Mouse (Mus musculus) kidney, adult 11 months (tissue): ENCODE measurements around the gene Rangap1.
A peak's percentile ranks its signal among the peaks of the same experiment; 100 is the strongest.
"Not testable (repeated sequence)": the region's sequence is repeated elsewhere in the genome, so short reads cannot be mapped to it uniquely, and the experiment has no call there.

Experiments
- DNase-seq: peaks from one replicate; pipeline ENCODE4 v3.0.0; 2022

The Rangap1 gene

GRCm38 (mm10) chr15:81739924-81740323 is 5.4 kb downstream of the Rangap1 start:
- DNase-seq: no peak

GRCm38 (mm10) chr15:81739296-81739695 is 6.0 kb downstream of the Rangap1 start:
- DNase-seq: no peak

GRCm38 (mm10) chr15:81735075-81735474 is 10.3 kb downstream of the Rangap1 start:
- DNase-seq: no peak

- DNase-seq: peak; percentile 99
Observed at GRCm38 (mm10) chr15:81729792-81730635, 15.3 kb downstream of the Rangap1 start.

- DNase-seq: peak; percentile 35
Observed at GRCm38 (mm10) chr15:81729241-81729791, 16.0 kb downstream of the Rangap1 start.

- DNase-seq: no peak
Observed at GRCm38 (mm10) chr15:81725965-81726364, 19.4 kb downstream of the Rangap1 start.

- DNase-seq: no peak
Observed at GRCm38 (mm10) chr15:81723653-81724052, 21.7 kb downstream of the Rangap1 start.

GRCm38 (mm10) chr15:81722361-81722760 is 23.0 kb downstream of the Rangap1 start:
- DNase-seq: no peak

- DNase-seq: no peak
Observed at GRCm38 (mm10) chr15:81719139-81719531, 26.2 kb downstream of the Rangap1 start.

GRCm38 (mm10) chr15:81718336-81719138 is 26.8 kb downstream of the Rangap1 start:
- DNase-seq: no peak

GRCm38 (mm10) chr15:81713742-81714141 is 31.6 kb downstream of the Rangap1 start:
- DNase-seq: no peak

- no peak for DNase-seq
Observed at GRCm38 (mm10) chr15:81710801-81711200, 34.5 kb downstream of the Rangap1 start.

GRCm38 (mm10) chr15:81709686-81710085 is 35.6 kb downstream of the Rangap1 start:
- DNase-seq: no peak

- DNase-seq: no peak
Observed at GRCm38 (mm10) chr15:81708991-81709390, 36.3 kb downstream of the Rangap1 start.

GRCm38 (mm10) chr15:81703094-81703489 is 42.2 kb downstream of the Rangap1 start:
- DNase-seq: no peak

GRCm38 (mm10) chr15:81702306-81703093 is 42.8 kb downstream of the Rangap1 start:
- DNase-seq: no peak

GRCm38 (mm10) chr15:81701350-81701749 is 44.0 kb downstream of the Rangap1 start:
- DNase-seq: not testable (repeated sequence)

- DNase-seq: peak; percentile 85
Observed at GRCm38 (mm10) chr15:81700601-81701000, 44.7 kb downstream of the Rangap1 start.

- no peak for DNase-seq
Observed at GRCm38 (mm10) chr15:81700161-81700560, 45.2 kb downstream of the Rangap1 start.

GRCm38 (mm10) chr15:81698532-81698931 is 46.8 kb downstream of the Rangap1 start:
- no peak for DNase-seq

- DNase-seq: peak; percentile 29
Observed at GRCm38 (mm10) chr15:81697847-81698246, 47.5 kb downstream of the Rangap1 start.

GRCm38 (mm10) chr15:81697175-81697574 is 48.2 kb downstream of the Rangap1 start, which contains the start of gene Chadl:
Gene Chadl, minus strand, starts transcription at chr15:81697287.
- DNase-seq: no peak

- no peak for DNase-seq
Observed at GRCm38 (mm10) chr15:81694891-81695290, 50.4 kb downstream of the Rangap1 start.
